Mouse (Mus musculus) intestine, postnatal 0 days (tissue): ENCODE data around the gene Ccdc146. TPM values are rescaled to one million over a fixed set of nuclear protein-coding genes. Genes with fewer than 3 reads are reported as not detected.

Experiments
- ATAC-seq: fragments of 200-750 bp; cut with Nextera tagmentation; 2 replicates; pipeline ENCODE4 v1.8.0; 2017; ENCODE audit warnings: mild to moderate bottlenecking, moderate TSS enrichment, moderate library complexity
- H3K27ac ChIP-seq: fragments of 300-500 bp; sonication (generic); 2 replicates; pipeline ENCODE4 v1.5.1; 2014; ENCODE audit warnings: mild to moderate bottlenecking, low read depth, low read length, moderate library complexity
- H3K27me3 ChIP-seq: fragments of 300-500 bp; sonication (generic); replicated peaks from 2 replicates; pipeline ENCODE4 v1.6.1; 2014; ENCODE audit warnings: low read length, mixed read lengths; ENCODE audit not compliant: control insufficient read depth, insufficient read depth
- H3K36me3 ChIP-seq: fragments of 300-500 bp; sonication (generic); 2 replicates; pipeline ENCODE4 v1.6.1; 2014; ENCODE audit warnings: mild to moderate bottlenecking, moderate library complexity; ENCODE audit not compliant: control insufficient read depth, insufficient read depth
- H3K4me1 ChIP-seq: fragments of 300-500 bp; sonication (generic); replicated peaks from 2 replicates; pipeline ENCODE4 v1.6.1; 2014; ENCODE audit warnings: antibody characterized with exemption, low read length, mixed read lengths; ENCODE audit not compliant: control insufficient read depth, insufficient read depth
- H3K4me2 ChIP-seq: fragments of 300-500 bp; sonication (generic); replicated peaks from 2 replicates; pipeline ENCODE4 v1.6.1; 2014; ENCODE audit warnings: low read depth, mild to moderate bottlenecking, moderate library complexity
- H3K4me3 ChIP-seq: fragments of 300-500 bp; sonication (generic); 2 replicates; pipeline ENCODE4 v1.5.1; 2014; ENCODE audit warnings: low read depth, low read length
- H3K9ac ChIP-seq: fragments of 300-500 bp; sonication (generic); 2 replicates; pipeline ENCODE4 v1.6.1; 2014; ENCODE audit warnings: mild to moderate bottlenecking, low read depth, low read length
- H3K9me3 ChIP-seq: fragments of 300-500 bp; sonication (generic); 2 replicates; pipeline ENCODE4 v1.6.1; 2016; ENCODE audit warnings: mixed run types; ENCODE audit not compliant: control insufficient read depth
- CTCF ChIP-seq: sonication (generic); IDR thresholded peaks from 2 replicates; pipeline ENCODE4 v1.5.1; 2016; ENCODE audit warnings: low read depth, mild to moderate bottlenecking, control low read depth, antibody characterized with exemption, moderate library complexity
- WGBS: fragments of 180-500 bp; shearing (Covaris S2); extraction: QIAGEN DNeasy Blood & Tissue Kit; methylation state at CpG from one replicate; pipeline ENCODE4 v1.1.7; 2014; 5-methylcytosine and 5-hydroxymethylcytosine counted together
- polyA plus RNA-seq: library from polyadenylated mRNA; unstranded; fragments of >200 nt; fragmentation: Nextera tagmentation; extraction: Ambion mirVana; gene quantifications from 2 replicates; pipeline ENCODE4 v1.2.1, GENCODE M21; 2015

Ccdc146 gene
- polyA plus RNA-seq, 1 experiment from 2014 or later: 0.44 TPM

GRCm38 (mm10) chr5:21391616-21392384 lies 32.7 kb downstream of the Ccdc146 start:
- ATAC-seq: peak; percentile 88
- WGBS: 19% methylated on average over 13 of the region's 13 CpGs
- Histone ChIP-seq H3K36me3 (no peaks in the 10 kb centered on the region), H3K9ac (no peak overlapping the region), H3K4me3 (no peak overlapping the region), H3K9me3 (no peaks in the 10 kb centered on the region), H3K4me2 (peak overlapping the region; percentile 10; the same call in 1 of the 2 replicates), H3K27me3 (no peaks in the 10 kb centered on the region), H3K4me1 (0 out of 2 replicates have a peak, but pooled peaks cover 2% of the 10 kb centered on the region), H3K27ac (no peak overlapping the region)
- no peak for TF ChIP-seq CTCF

- no peaks in the 10 kb centered on the region for H3K9me3 ChIP-seq
- no peak overlapping the region for H3K4me3 ChIP-seq
- no peak for ATAC-seq
- H3K9ac ChIP-seq: no peak overlapping the region
- H3K4me2 ChIP-seq: no peak overlapping the region
- TF ChIP-seq CTCF: no peak
- 83% methylated on average over 4 of the region's 4 CpGs for WGBS
- H3K36me3 ChIP-seq: no peaks in the 10 kb centered on the region
- H3K4me1 ChIP-seq: peaks cover 7% of the 10 kb centered on the region; the same call in 1 of the 2 replicates
- no peaks in the 10 kb centered on the region for H3K27me3 ChIP-seq
- H3K27ac ChIP-seq: no peak overlapping the region
These were observed 35.6 kb downstream of the Ccdc146 start for GRCm38 (mm10) chr5:21388855-21389254.

GRCm38 (mm10) chr5:21387340-21387739 lies 37.1 kb downstream of the Ccdc146 start:
- Histone ChIP-seq H3K36me3 (no peaks in the 10 kb centered on the region), H3K9ac (no peak overlapping the region), H3K27ac (no peak overlapping the region), H3K27me3 (no peaks in the 10 kb centered on the region), H3K9me3 (no peaks in the 10 kb centered on the region), H3K4me3 (no peak overlapping the region), H3K4me1 (peaks cover 9% of the 10 kb centered on the region; the same call in 1 of the 2 replicates), H3K4me2 (no peak overlapping the region)
- no peak for TF ChIP-seq CTCF
- no peak for ATAC-seq

DNA sequence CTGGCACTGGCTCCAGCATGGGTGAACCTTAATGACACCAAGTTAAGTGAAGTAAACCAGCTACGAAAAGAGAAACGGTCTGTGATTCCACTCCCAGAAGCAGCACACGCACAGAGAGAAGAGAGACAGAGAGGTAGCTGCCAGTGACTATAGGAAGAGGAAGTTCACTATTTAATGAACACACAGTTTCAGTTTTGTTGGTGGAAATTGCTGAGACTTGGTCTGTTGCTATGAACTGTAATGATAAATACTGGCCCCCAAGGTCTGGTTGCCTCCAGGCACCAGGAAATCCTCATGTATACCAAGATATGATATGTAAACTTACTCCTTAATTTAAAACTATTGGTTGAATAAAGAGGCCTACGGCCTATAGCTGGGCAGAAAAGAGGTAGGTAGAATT lies 38.0 kb downstream of the Ccdc146 start:
- H3K27ac ChIP-seq: no peak overlapping the region
- no peak overlapping the region for H3K4me3 ChIP-seq
- H3K36me3 ChIP-seq: no peaks in the 10 kb centered on the region
- no peak for TF ChIP-seq CTCF
- H3K9ac ChIP-seq: no peak overlapping the region
- no peak for ATAC-seq
- 56% methylated on average over 4 of the region's 4 CpGs for WGBS
- no peaks in the 10 kb centered on the region for H3K9me3 ChIP-seq
- peaks cover 8% of the 10 kb centered on the region; the same call in 1 of the 2 replicates for H3K4me1 ChIP-seq
- H3K27me3 ChIP-seq: no peaks in the 10 kb centered on the region
- no peak overlapping the region for H3K4me2 ChIP-seq

GRCm38 (mm10) chr5:21384976-21385375 lies 39.5 kb downstream of the Ccdc146 start:
- H3K4me1 ChIP-seq: peaks cover 8% of the 10 kb centered on the region; the same call in 1 of the 2 replicates
- ATAC-seq: peak; percentile 61
- no peak overlapping the region for H3K4me2 ChIP-seq
- H3K9me3 ChIP-seq: no peaks in the 10 kb centered on the region
- H3K9ac ChIP-seq: no peak overlapping the region
- no peak overlapping the region for H3K4me3 ChIP-seq
- 84% methylated on average over 9 of the region's 9 CpGs for WGBS
- H3K36me3 ChIP-seq: no peaks in the 10 kb centered on the region
- H3K27me3 ChIP-seq: no peaks in the 10 kb centered on the region
- no peak for TF ChIP-seq CTCF
- no peak overlapping the region for H3K27ac ChIP-seq

GRCm38 (mm10) chr5:21384252-21384960 lies 40.1 kb downstream of the Ccdc146 start:
- H3K36me3 ChIP-seq: no peaks in the 10 kb centered on the region
- H3K9ac ChIP-seq: no peak overlapping the region
- no peak overlapping the region for H3K4me3 ChIP-seq
- H3K4me2 ChIP-seq: no peak overlapping the region
- H3K27me3 ChIP-seq: no peaks in the 10 kb centered on the region
- peak; percentile 88 for ATAC-seq
- H3K27ac ChIP-seq: no peak overlapping the region
- TF ChIP-seq CTCF: no peak
- 53% methylated on average over 13 of the region's 13 CpGs for WGBS
- no peaks in the 10 kb centered on the region for H3K9me3 ChIP-seq
- peaks cover 8% of the 10 kb centered on the region; the same call in 1 of the 2 replicates for H3K4me1 ChIP-seq
